ENCODE assay signal across 9 mouse cellular contexts in genomic region chr14:16219015-16219414, GRCm38 (mm10). TPM values are rescaled to one million over a fixed set of nuclear protein-coding genes. Genes with fewer than 3 reads are reported as not detected.
A peak's percentile ranks its signal among the peaks of the same experiment; 100 is the strongest.
DNase-seq lines count a peak whose midpoint lies in the region; ATAC-seq and TF ChIP-seq lines count a peak whose summit lies in the region.
"Had no signal": no experiment of that assay in that cellular context is flagged by ENCODE, and none has a peak within 500 bp of the region (broad histone marks: within the 10 kb centered on the region; RNA-seq: fewer than 3 reads in every experiment).

No protein-coding gene starts in this region.

- H3K36me3 ChIP-seq in intestine, embryonic 15.5 days = no peaks in the 10 kb centered on the region
- H3K36me3 ChIP-seq: limb, embryonic 15.5 days had no signal

- no peaks in the 10 kb centered on the region for H3K4me1 ChIP-seq in intestine, embryonic 15.5 days (replicated peaks)
- H3K4me1 ChIP-seq: limb, embryonic 15.5 days had no signal

- TF ChIP-seq CTCF in layer of hippocampus, adult 2 months (conservative IDR thresholded peaks at IDR 0.05) = peak; percentile 81

- peak; percentile 82 for ATAC-seq in megakaryocyte, adult 5-6 weeks (ENCODE audit: poor library complexity, severe bottlenecking)
- no peak for ATAC-seq in intestine, embryonic 15.5 days

- no peak overlapping the region for H3K9ac ChIP-seq in intestine, embryonic 15.5 days
- H3K9ac ChIP-seq: limb, embryonic 15.5 days had no signal

- H3K9me3 ChIP-seq in intestine, embryonic 15.5 days = no peaks in the 10 kb centered on the region
- H3K9me3 ChIP-seq: limb, embryonic 15.5 days had no signal

- H3K4me3 ChIP-seq in layer of hippocampus, adult 2 months = no peak overlapping the region
- H3K4me3 ChIP-seq in intestine, embryonic 15.5 days (replicated peaks) = no peak overlapping the region
- H3K4me3 ChIP-seq: limb, embryonic 15.5 days had no signal

- 53% methylated on average over 2 of the region's 2 CpGs for WGBS in intestine, embryonic 15.5 days

- H3K27ac ChIP-seq in layer of hippocampus, adult 2 months = no peak overlapping the region
- H3K27ac ChIP-seq in intestine, embryonic 15.5 days = no peak overlapping the region
- H3K27ac ChIP-seq: limb, embryonic 15.5 days had no signal

- H3K4me2 ChIP-seq in intestine, embryonic 15.5 days (replicated peaks) = no peak overlapping the region
- H3K4me2 ChIP-seq: limb, embryonic 15.5 days had no signal

- H3K27me3 ChIP-seq in intestine, embryonic 15.5 days (replicated peaks) = no peaks in the 10 kb centered on the region
- H3K27me3 ChIP-seq: limb, embryonic 15.5 days had no signal

- peak; percentile 55 for DNase-seq in cerebellum, adult 9-10 months
- DNase-seq in cerebellum, adult 11 months = no peak
- no peak for DNase-seq in layer of hippocampus, adult 2 months (ENCODE audit: low spot score in 2 of 2)
- no peak for DNase-seq in layer of hippocampus, postnatal 25 days (ENCODE audit: extremely low spot score in 1 of 2, low spot score in 1 of 2)
- DNase-seq in brain, adult 2 months (ENCODE audit: low read depth, low spot score) = peak; percentile 63
- no peak for DNase-seq in ovary, adult 18-20 months (ENCODE audit: low spot score)

RNA-seq across cellular contexts. Expression of gene Ngly1, which starts 30.1 kb away (rescaled TPM):
- total RNA-seq in layer of hippocampus, adult 2 months (2021) = 10 to 100 TPM; 27.5 to 28.6 TPM
- total RNA-seq in layer of hippocampus, postnatal 25 days (2021) = 10 to 100 TPM; 31.9 to 32.7 TPM
- 43.9 and 56.2 TPM in 2 replicates for total RNA-seq in megakaryocyte, adult 5-6 weeks (2015)
- total RNA-seq in megakaryocyte, adult 5-6 weeks (2017) = 39.9 and 44.9 TPM in 2 replicates
- 34.1 and 36.7 TPM in 2 replicates for polyA plus RNA-seq in intestine, embryonic 15.5 days (2015; fragmentation: Nextera tagmentation; extraction: Ambion mirVana)

RNA-seq across cellular contexts. Expression of gene Oxsm, which starts 30.6 kb away (rescaled TPM):
- total RNA-seq in layer of hippocampus, adult 2 months (2021) = 10 to 100 TPM in 1 of 2 experiments, 1 to 10 TPM in 1; 9.3 to 10.1 TPM
- total RNA-seq in layer of hippocampus, postnatal 25 days (2021) = 1 to 10 TPM; 8.2 to 9.5 TPM
- total RNA-seq in megakaryocyte, adult 5-6 weeks (2015) = 11.7 and 14.8 TPM in 2 replicates
- total RNA-seq in megakaryocyte, adult 5-6 weeks (2017) = 8.5 and 9.2 TPM in 2 replicates
- polyA plus RNA-seq in intestine, embryonic 15.5 days (2015; fragmentation: Nextera tagmentation; extraction: Ambion mirVana) = 3.7 TPM in 2 replicates

Comparison
In these comparisons a context has a peak if more than half of its experiments do, and no peak if none do; other contexts are left out.
1. DNase-seq: peak in cerebellum, adult 9-10 months (single experiment) and brain, adult 2 months (single experiment); none in cerebellum, adult 11 months (single experiment), layer of hippocampus, adult 2 months (0 of 2), layer of hippocampus, postnatal 25 days (0 of 2) and ovary, adult 18-20 months (single experiment).